Mouse (Mus musculus): Measurements from ENCODE around the gene Tomm20. TPM values are rescaled to one million over a fixed set of nuclear protein-coding genes. Genes with fewer than 3 reads are reported as not detected.

Gene Tomm20
- polyA plus RNA-seq, 1 experiment from 2014 or later: 196 TPM

DNA sequence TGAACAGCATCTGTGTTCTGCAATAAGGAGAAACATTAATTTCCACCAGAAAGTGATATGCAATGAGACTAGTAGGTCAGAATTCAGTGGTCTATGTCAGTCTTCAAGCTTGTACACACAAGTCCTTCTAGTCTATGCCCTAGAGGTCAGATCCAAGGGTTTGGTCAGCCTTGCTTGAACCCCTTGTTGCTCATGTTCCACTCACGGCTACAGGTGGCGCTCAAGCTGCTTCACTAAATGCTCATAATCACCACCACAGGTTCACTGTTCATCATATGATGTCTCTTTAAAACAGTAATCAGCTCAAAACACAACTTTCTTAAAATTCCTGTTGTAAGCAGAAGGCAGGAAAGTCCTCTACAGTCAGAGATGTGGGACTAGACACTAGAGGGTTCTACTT lies 3.9 kb upstream of the Tomm20 start:
- no peak overlapping the region for H3K27ac ChIP-seq (replicated peaks)
- H3K9me3 ChIP-seq: no peaks in the 10 kb centered on the region
- peaks cover 45% of the 10 kb centered on the region for H3K36me3 ChIP-seq
- no peak overlapping the region for H3K4me3 ChIP-seq
- ATAC-seq (ENCODE audit: low FRiP score, low read depth): no peak
- 84% methylated on average over 2 of the region's 2 CpGs for WGBS
- no peaks in the 10 kb centered on the region for H3K27me3 ChIP-seq
- no peak overlapping the region for H3K4me2 ChIP-seq
- peaks cover 9% of the 10 kb centered on the region for H3K4me1 ChIP-seq (replicated peaks)
- H3K9ac ChIP-seq: no peak overlapping the region

GRCm38 (mm10) chr8:126946444-126946843 lies 800 bp upstream of the Tomm20 start:
- peak overlapping the region; percentile 63 for H3K4me2 ChIP-seq
- no peak overlapping the region; the same call in 1 of the 2 replicates for H3K27ac ChIP-seq (replicated peaks)
- H3K9ac ChIP-seq: no peak overlapping the region
- no peak for ATAC-seq (ENCODE audit: low FRiP score, low read depth)
- 73% methylated on average over 7 of the region's 7 CpGs for WGBS
- peaks cover 33% of the 10 kb centered on the region for H3K4me1 ChIP-seq (replicated peaks)
- no peaks in the 10 kb centered on the region for H3K27me3 ChIP-seq
- H3K4me3 ChIP-seq: no peak overlapping the region
- H3K36me3 ChIP-seq: peaks cover 28% of the 10 kb centered on the region
- no peaks in the 10 kb centered on the region for H3K9me3 ChIP-seq

DNA sequence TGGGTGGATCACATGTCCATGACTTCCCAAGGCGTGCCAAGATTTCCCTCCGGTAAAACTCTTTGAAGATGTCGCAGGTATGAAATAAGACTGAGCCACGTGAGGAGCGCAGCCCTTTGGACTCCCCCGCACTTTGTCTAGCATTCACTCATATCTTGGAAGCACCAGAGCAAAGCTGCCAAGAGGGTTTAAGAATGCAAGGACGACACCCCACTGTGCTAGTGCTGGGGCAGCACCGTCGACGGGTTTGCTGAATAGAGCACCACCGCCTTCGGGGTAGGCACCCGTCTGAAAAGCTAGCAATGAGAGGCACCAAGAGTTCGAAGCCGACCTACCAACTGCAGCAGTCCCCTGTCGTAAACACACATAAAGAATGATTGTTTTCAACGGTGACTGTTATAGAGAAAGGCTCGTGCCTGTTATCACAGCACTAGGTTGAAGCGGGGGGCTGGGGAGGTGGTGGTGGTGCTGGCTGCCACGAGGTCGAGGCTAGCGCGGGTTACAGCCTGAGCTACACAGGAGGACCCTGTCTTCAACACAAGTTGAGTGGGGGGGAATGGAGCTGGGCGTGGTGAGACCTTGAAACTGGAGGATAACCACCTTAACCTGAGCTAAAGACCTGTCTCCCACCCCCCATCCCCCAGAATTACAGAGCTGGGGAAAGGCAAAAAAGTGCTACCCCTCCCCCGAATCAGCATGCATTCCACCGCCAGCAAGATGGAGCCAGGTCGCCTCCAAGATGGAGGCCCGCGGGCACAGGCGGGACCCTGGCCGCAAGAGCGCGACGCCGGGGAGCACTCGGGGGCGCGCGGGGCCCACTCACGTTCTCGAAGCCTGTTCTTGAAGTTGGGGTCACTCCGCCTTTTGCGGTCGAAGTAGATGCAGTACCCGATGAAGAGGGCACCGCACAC lies 608 bp downstream of the Tomm20 start:
- Histone ChIP-seq H3K36me3 (peaks cover 15% of the 10 kb centered on the region), H3K27ac (replicated peaks) (peak overlapping the region; percentile 83), H3K4me1 (replicated peaks) (peaks cover 33% of the 10 kb centered on the region), H3K27me3 (no peaks in the 10 kb centered on the region), H3K4me2 (peak overlapping the region; percentile 98), H3K9ac (peak overlapping the region; percentile 87), H3K9me3 (no peaks in the 10 kb centered on the region), H3K4me3 (peak overlapping the region; percentile 94)
- peak; percentile 75 for ATAC-seq (ENCODE audit: low FRiP score, low read depth)
- under 1% methylated on average over 46 of the region's 46 CpGs for WGBS

DNA sequence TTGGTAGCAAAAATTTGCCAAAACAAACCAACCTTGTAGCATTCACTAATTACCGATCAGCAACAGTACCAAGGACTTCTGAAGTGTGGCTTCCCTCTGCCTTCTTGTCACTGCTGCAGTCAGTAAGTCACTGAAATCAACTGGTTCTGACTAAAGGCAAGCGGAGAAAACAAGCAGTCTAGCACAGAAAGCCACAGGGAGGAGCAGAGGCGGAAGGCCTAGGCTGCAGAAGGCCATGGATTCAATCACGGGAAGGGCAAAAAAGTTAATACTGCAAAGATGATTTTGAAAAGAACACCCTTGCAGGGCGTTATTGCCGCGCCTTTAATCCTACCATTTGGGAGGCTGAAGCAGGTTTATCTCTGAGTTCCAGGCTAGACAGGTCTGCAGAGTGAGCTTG lies 2.1 kb downstream of the Tomm20 start:
- Histone ChIP-seq H3K9me3 (no peaks in the 10 kb centered on the region), H3K27me3 (no peaks in the 10 kb centered on the region), H3K36me3 (peaks cover 16% of the 10 kb centered on the region), H3K27ac (replicated peaks) (no peak overlapping the region), H3K4me1 (replicated peaks) (peaks cover 33% of the 10 kb centered on the region), H3K9ac (no peak overlapping the region), H3K4me2 (peak overlapping the region; percentile 98), H3K4me3 (no peak overlapping the region)
- WGBS: 92% methylated on average over 7 of the region's 7 CpGs
- ATAC-seq (ENCODE audit: low FRiP score, low read depth): no peak

GRCm38 (mm10) chr8:126937337-126937736 lies 8.3 kb downstream of the Tomm20 start:
- no peaks in the 10 kb centered on the region for H3K9me3 ChIP-seq
- no peak overlapping the region for H3K9ac ChIP-seq
- H3K27me3 ChIP-seq: no peaks in the 10 kb centered on the region
- no peak overlapping the region for H3K27ac ChIP-seq (replicated peaks)
- H3K4me2 ChIP-seq: no peak overlapping the region
- H3K4me3 ChIP-seq: no peak overlapping the region
- peaks cover 56% of the 10 kb centered on the region for H3K36me3 ChIP-seq
- 89% methylated on average over 3 of the region's 3 CpGs for WGBS
- no peak for ATAC-seq (ENCODE audit: low FRiP score, low read depth)
- H3K4me1 ChIP-seq (replicated peaks): 0 out of 2 replicates have a peak, but pooled peaks cover 7% of the 10 kb centered on the region

- ATAC-seq (ENCODE audit: low FRiP score, low read depth): no peak
- no peak overlapping the region for H3K4me2 ChIP-seq
- H3K4me3 ChIP-seq: no peak overlapping the region
- H3K27ac ChIP-seq (replicated peaks): no peak overlapping the region
- no peaks in the 10 kb centered on the region for H3K4me1 ChIP-seq (replicated peaks)
- H3K9me3 ChIP-seq: no peaks in the 10 kb centered on the region
- peaks cover 66% of the 10 kb centered on the region for H3K36me3 ChIP-seq
- H3K27me3 ChIP-seq: no peaks in the 10 kb centered on the region
- no peak overlapping the region for H3K9ac ChIP-seq
These were observed 9.7 kb downstream of the Tomm20 start for GRCm38 (mm10) chr8:126935932-126936331.

DNA sequence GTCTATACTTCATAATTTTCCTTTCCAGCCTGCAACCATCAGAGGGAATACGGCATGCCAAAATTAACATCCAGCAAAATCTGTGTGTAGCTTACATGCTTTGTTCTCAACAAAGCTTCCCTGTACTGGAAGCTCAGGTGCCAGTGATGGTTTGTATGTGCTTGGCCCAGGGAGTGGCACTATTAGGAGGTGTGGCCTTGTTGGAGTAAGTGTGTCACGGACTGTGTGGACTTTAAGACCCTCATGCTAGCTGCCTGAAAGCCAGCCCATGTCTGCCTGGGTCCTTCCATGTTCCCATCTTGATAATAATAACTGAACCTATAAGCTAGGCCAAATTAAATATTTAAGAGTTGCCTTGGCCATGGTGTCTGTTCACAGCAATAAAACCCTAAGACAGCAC lies 10.3 kb downstream of the Tomm20 start:
- Histone ChIP-seq H3K4me3 (no peak overlapping the region), H3K9ac (no peak overlapping the region), H3K27me3 (no peaks in the 10 kb centered on the region), H3K36me3 (peaks cover 66% of the 10 kb centered on the region), H3K27ac (replicated peaks) (no peak overlapping the region), H3K9me3 (no peaks in the 10 kb centered on the region), H3K4me1 (replicated peaks) (no peaks in the 10 kb centered on the region), H3K4me2 (no peak overlapping the region)
- no peak for ATAC-seq (ENCODE audit: low FRiP score, low read depth)
- 99% methylated on average over 2 of the region's 2 CpGs for WGBS

- no peak overlapping the region for H3K4me2 ChIP-seq
- no peak overlapping the region for H3K27ac ChIP-seq (replicated peaks)
- H3K27me3 ChIP-seq: no peaks in the 10 kb centered on the region
- no peak for ATAC-seq (ENCODE audit: low FRiP score, low read depth)
- H3K9ac ChIP-seq: no peak overlapping the region
- H3K4me3 ChIP-seq: no peak overlapping the region
- no peaks in the 10 kb centered on the region for H3K9me3 ChIP-seq
- 87% methylated on average over 1 of the region's 1 CpGs for WGBS
- peaks cover 51% of the 10 kb centered on the region for H3K36me3 ChIP-seq
- H3K4me1 ChIP-seq (replicated peaks): no peaks in the 10 kb centered on the region
These were observed 13.0 kb downstream of the Tomm20 start for GRCm38 (mm10) chr8:126932656-126933055.

GRCm38 (mm10) chr8:126932249-126932648 lies 13.4 kb downstream of the Tomm20 start:
- Histone ChIP-seq H3K27me3 (no peaks in the 10 kb centered on the region), H3K9ac (no peak overlapping the region), H3K36me3 (peaks cover 48% of the 10 kb centered on the region), H3K4me1 (replicated peaks) (no peaks in the 10 kb centered on the region), H3K9me3 (no peaks in the 10 kb centered on the region), H3K4me3 (no peak overlapping the region), H3K27ac (replicated peaks) (no peak overlapping the region), H3K4me2 (no peak overlapping the region)
- 94% methylated on average over 1 of the region's 1 CpGs for WGBS
- no peak for ATAC-seq (ENCODE audit: low FRiP score, low read depth)

DNA sequence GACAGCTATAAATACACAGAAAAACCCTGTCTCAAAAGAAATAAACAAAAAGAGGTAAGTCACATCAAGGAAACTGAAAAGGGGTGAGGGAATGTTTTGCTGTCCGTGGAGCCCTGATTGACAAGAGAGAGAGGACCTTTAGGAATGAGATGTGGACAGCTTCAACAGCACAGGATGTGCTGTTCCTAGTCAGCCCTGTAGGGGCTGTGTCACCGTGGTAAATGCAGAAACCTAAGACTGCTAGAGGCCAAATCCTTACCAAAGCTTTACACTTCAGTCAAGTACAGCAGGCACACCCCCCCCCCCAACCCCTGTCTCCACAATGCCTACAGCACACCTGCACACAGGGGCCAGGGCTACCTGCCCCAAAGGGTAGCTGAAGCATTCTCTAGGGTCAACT lies 13.9 kb downstream of the Tomm20 start:
- Histone ChIP-seq H3K9me3 (no peaks in the 10 kb centered on the region), H3K4me3 (no peak overlapping the region), H3K4me2 (no peak overlapping the region), H3K4me1 (replicated peaks) (no peaks in the 10 kb centered on the region), H3K27ac (replicated peaks) (no peak overlapping the region), H3K9ac (no peak overlapping the region), H3K36me3 (peaks cover 42% of the 10 kb centered on the region), H3K27me3 (no peaks in the 10 kb centered on the region)
- 44% methylated on average over 2 of the region's 2 CpGs for WGBS
- ATAC-seq (ENCODE audit: low FRiP score, low read depth): no peak

DNA sequence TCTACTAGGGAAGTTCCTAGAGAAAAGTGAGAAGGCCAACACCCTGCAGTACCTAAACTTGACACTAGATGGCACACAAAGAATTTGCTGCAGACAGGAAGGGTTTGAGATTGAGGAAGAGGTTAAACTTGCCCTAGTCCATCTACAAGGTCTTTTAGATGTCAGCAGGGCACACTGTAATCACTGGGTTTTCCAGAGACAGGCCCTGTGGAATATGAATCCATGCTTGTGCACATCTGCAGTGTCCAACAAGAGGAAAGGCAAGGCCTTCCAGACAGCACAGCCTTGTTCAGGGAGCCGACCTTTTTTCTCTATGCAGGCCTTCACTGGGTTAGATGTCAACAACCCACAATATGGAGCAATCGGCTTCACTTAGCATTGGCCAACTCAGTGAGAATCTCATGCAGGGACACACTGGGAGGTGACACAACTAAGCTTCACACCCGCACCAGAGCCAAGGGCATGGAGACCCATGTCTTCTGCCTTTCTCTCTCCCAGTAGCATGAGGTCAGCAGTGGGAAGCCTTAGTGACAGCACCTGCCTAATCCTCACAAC lies 16.0 kb downstream of the Tomm20 start:
- Histone ChIP-seq H3K4me2 (no peak overlapping the region), H3K27me3 (no peaks in the 10 kb centered on the region), H3K4me1 (replicated peaks) (no peaks in the 10 kb centered on the region), H3K4me3 (no peak overlapping the region), H3K9ac (no peak overlapping the region), H3K27ac (replicated peaks) (no peak overlapping the region), H3K36me3 (peaks cover 28% of the 10 kb centered on the region), H3K9me3 (no peaks in the 10 kb centered on the region)
- no peak for ATAC-seq (ENCODE audit: low FRiP score, low read depth)
- 78% methylated on average over 3 of the region's 3 CpGs for WGBS

GRCm38 (mm10) chr8:126928755-126929505 lies 16.7 kb downstream of the Tomm20 start:
- no peaks in the 10 kb centered on the region for H3K27me3 ChIP-seq
- H3K4me3 ChIP-seq: no peak overlapping the region
- ATAC-seq (ENCODE audit: low FRiP score, low read depth): 0 out of 2 replicates have a peak, but pooled peaks have one; percentile 20
- no peaks in the 10 kb centered on the region for H3K9me3 ChIP-seq
- H3K36me3 ChIP-seq: peaks cover 23% of the 10 kb centered on the region
- no peaks in the 10 kb centered on the region for H3K4me1 ChIP-seq (replicated peaks)
- no peak overlapping the region for H3K27ac ChIP-seq (replicated peaks)
- H3K9ac ChIP-seq: no peak overlapping the region
- no peak overlapping the region for H3K4me2 ChIP-seq
- WGBS: 88% methylated on average over 10 of the region's 10 CpGs
